Mouse (Mus musculus) ES-E14 (cell line): ENCODE results near the gene Dmpk. TPM values are rescaled to one million over a fixed set of nuclear protein-coding genes. Genes with fewer than 3 reads are reported as not detected.

Experiments
- DNase-seq: peaks from one replicate; pipeline ENCODE4 v3.0.0-alpha.2; 2013; ENCODE audit warnings: low read depth, low spot score
- H3K27ac ChIP-seq: 2 replicates; pipeline ENCODE4 v1.5.1; 2012; ENCODE audit warnings: low read depth, mild to moderate bottlenecking, low read length, moderate library complexity, mixed read lengths; ENCODE audit not compliant: poor library complexity, insufficient read depth, severe bottlenecking
- H3K36me3 ChIP-seq: 2 replicates; pipeline ENCODE4 v1.6.1; 2012; ENCODE audit warnings: mild to moderate bottlenecking, low read length, moderate library complexity, mixed read lengths; ENCODE audit not compliant: control insufficient read depth, poor library complexity, insufficient read depth, severe bottlenecking
- H3K4me1 ChIP-seq, 2 experiments: fragments of 150-350 bp in 1 of 2; sonication (generic) in 1 of 2; 2 replicates each; pipeline ENCODE4 v1.6.1; 2012; ENCODE audit warnings: low read length in 2 of 2, mild to moderate bottlenecking in 1 of 2, mixed read lengths in 1 of 2; ENCODE audit not compliant: control insufficient read depth in 2 of 2, insufficient read depth in 2 of 2, poor library complexity in 1 of 2
- H3K4me3 ChIP-seq, 2 experiments: fragments of 150-350 bp in 1 of 2; sonication (generic) in 1 of 2; 2 replicates each; pipeline ENCODE4 v1.5.1; 2012; ENCODE audit warnings: low read length in 2 of 2, low read depth in 1 of 2, mild to moderate bottlenecking in 1 of 2, mixed read lengths in 1 of 2; ENCODE audit not compliant: insufficient read depth in 1 of 2, poor library complexity in 1 of 2, severe bottlenecking in 1 of 2
- H3K9ac ChIP-seq: 2 replicates; pipeline ENCODE4 v1.6.1; 2012; ENCODE audit warnings: low read depth, mild to moderate bottlenecking, low read length, mixed read lengths; ENCODE audit not compliant: poor library complexity, insufficient read depth, severe bottlenecking
- H3K9me3 ChIP-seq: fragments of 150-350 bp; sonication (generic); 2 replicates; pipeline ENCODE4 v1.6.1; 2012; ENCODE audit warnings: low read depth, mild to moderate bottlenecking, low read length; ENCODE audit not compliant: control insufficient read depth, insufficient read depth
- CHD2 ChIP-seq: IDR thresholded peaks from 2 replicates; pipeline ENCODE4 v1.6.1; 2014; ENCODE audit warnings: mild to moderate bottlenecking, low read depth, low read length, inconsistent platforms
- HCFC1 ChIP-seq: IDR thresholded peaks from 2 replicates; pipeline ENCODE4 v1.6.1; 2012; ENCODE audit warnings: low read length, inconsistent platforms, borderline replicate concordance; ENCODE audit not compliant: insufficient read depth
- MAFK ChIP-seq: IDR thresholded peaks from 2 replicates; pipeline ENCODE4 v1.6.1; 2014; ENCODE audit warnings: mild to moderate bottlenecking, low read depth, low read length, inconsistent platforms; ENCODE audit not compliant: insufficient read depth
- ZC3H11A ChIP-seq: IDR thresholded peaks from 2 replicates; pipeline ENCODE4 v1.6.1; 2012; ENCODE audit warnings: low read depth, mild to moderate bottlenecking, inconsistent platforms, low read length, borderline replicate concordance
- ZNF384 ChIP-seq: IDR thresholded peaks from 2 replicates; pipeline ENCODE4 v1.6.1; 2012; ENCODE audit warnings: low read depth, low read length, inconsistent platforms
- in situ Hi-C, 2 experiments: fragments of 600-800 bp; cut with MboI; formaldehyde crosslinking; loops; one replicate each; pipeline ENCODE4 v1.15.1; 2025; ENCODE audit warnings: low sequenced_read_pairs in 2 of 2, inconsistent platforms in 1 of 2; ENCODE audit not compliant: unreplicated experiment in 2 of 2
- total RNA-seq: library from RNA; depleted of rRNA; stranded (reverse); fragments of 300-350 nt; gene quantifications from 2 replicates; pipeline ENCODE4 v1.2.3, GENCODE M21; 2012

Dmpk gene
- total RNA-seq, 1 experiment = 32.6 TPM

DNA sequence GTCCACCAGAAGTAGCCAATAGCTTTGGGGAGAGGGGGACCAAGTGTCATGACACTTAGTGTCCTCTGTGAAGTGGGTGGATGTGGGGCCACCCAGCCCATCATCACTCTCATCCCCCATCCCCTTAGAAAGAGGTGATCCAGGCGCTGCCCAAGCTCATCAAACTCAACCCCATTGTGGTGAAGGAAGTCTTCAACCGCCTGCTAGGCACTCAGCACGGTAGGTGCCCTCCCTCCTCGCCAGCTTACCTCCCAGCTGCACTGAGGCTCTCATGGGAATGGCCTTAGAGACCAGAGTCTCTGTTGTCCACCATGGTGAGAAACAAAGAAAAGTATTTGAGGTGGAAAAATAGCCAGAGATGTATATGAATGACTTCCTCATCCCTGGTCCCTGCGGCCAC, 34.4 kb upstream of the Dmpk start:
- H3K9me3 ChIP-seq = no peaks in the 10 kb centered on the region
- in situ Hi-C loops = no loop called here
- H3K9ac ChIP-seq = no peak overlapping the region
- peaks cover 71% of the 10 kb centered on the region for H3K36me3 ChIP-seq
- TF ChIP-seq ZNF384 = no peak
- no peak for TF ChIP-seq CHD2
- no peak for TF ChIP-seq MAFK
- no peak for TF ChIP-seq HCFC1
- TF ChIP-seq ZC3H11A = no peak
- no peak overlapping the region for H3K4me3 ChIP-seq
- H3K27ac ChIP-seq = no peak overlapping the region
- peaks cover 0 to 6% of the 10 kb centered on the region in 2 experiments; a peak in 1 of 4 replicates for H3K4me1 ChIP-seq
- DNase-seq = no peak

DNA sequence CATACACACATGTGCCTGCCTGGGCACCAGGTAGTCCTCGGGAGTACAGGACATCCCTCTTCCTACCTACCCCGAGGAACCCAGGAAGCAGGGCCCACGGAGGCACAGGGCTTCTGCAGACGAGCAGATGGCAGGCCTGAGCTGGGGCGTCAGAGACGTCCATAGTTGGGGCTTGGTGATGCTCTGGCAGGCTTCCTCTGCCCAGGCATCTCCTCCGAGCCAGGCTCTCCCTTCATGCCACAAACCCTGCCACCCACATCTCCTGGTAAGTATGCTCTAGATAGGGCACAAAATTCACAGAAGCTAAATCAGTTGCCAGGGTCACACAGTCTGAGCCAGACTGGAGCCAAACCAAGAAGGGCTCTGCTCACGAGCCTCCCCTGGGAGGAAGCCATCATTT, 33.5 kb upstream of the Dmpk start:
- peaks cover 0 to 8% of the 10 kb centered on the region in 2 experiments; a peak in 1 of 4 replicates for H3K4me1 ChIP-seq
- in situ Hi-C loops = no loop called here
- TF ChIP-seq MAFK (no peak), HCFC1 (no peak), ZNF384 (no peak), CHD2 (no peak), ZC3H11A (no peak)
- no peaks in the 10 kb centered on the region for H3K9me3 ChIP-seq
- no peak for DNase-seq
- peaks cover 65% of the 10 kb centered on the region for H3K36me3 ChIP-seq
- H3K27ac ChIP-seq = no peak overlapping the region
- no peak overlapping the region for H3K9ac ChIP-seq
- H3K4me3 ChIP-seq = no peak overlapping the region

DNA sequence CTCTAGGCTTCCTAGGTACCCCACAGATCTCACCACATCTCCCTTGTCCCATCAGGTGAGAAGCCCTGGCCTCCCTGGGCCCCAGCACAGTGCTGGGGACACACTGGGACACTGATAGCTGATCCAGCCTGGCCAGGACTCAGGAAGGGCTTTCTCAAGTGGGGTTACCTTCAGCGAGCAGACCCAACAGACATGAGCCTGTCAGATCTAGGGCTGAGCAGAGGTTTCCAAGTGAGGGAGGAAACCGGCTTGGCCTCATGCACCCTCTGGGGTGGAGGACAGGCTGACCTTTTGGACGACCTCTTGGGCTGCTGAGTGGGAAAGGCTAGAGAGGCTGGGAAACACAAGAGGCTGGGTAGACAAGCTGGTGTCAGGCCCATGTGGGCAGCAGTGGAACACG, 32.5 kb upstream of the Dmpk start:
- in situ Hi-C loops = no loop called here
- TF ChIP-seq ZNF384 (no peak), ZC3H11A (no peak), MAFK (no peak), CHD2 (no peak), HCFC1 (no peak)
- no peak for DNase-seq
- Histone ChIP-seq H3K4me3 (no peak overlapping the region), H3K9me3 (no peaks in the 10 kb centered on the region), H3K4me1 (peaks cover 0 to 8% of the 10 kb centered on the region in 2 experiments; a peak in 1 of 4 replicates), H3K36me3 (peaks cover 56% of the 10 kb centered on the region), H3K9ac (no peak overlapping the region), H3K27ac (no peak overlapping the region)

DNA sequence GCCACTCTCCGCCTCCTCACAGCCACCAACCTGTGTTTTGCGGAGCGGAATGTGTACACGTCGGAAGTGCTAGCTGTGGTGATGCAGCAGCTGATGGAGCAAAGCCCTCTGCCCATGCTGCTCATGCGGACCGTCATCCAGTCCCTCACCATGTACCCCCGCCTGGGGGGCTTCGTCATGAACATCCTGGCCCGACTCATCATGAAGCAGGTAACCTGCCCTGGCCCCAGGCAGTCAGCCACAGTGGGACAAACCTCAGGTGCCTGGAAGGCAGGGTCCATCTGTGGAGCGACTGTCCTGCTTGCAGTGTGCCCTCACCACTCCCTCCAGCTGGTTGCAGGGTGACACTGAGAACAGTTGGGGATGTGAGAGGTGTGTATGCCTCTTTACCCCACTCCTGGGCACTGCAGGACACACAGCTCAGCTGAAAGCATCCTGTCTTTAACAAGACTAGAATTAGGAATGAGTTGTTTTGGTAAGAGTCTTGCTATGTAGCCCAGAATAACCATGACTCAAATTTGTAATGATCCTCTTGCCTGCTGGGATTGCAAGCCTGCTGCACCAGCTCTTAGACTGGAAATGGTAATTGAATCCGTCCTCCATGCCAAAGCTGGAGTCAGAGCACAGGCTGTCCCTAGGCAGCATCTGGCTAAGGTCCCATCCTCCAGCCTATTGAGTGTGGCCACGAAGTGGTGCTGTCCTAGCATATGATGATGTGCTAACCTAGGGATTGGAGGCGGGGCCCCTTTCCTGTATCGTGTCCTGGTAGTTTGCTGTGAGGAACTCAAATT, 31.1 kb upstream of the Dmpk start:
- in situ Hi-C loops = no loop called here
- peaks cover 43% of the 10 kb centered on the region for H3K36me3 ChIP-seq

More for the DNA sequence above, 31.1 kb upstream of the Dmpk start:
- H3K4me1 ChIP-seq = peaks cover 0 to 8% of the 10 kb centered on the region in 2 experiments; a peak in 1 of 4 replicates
- DNase-seq = no peak
- TF ChIP-seq CHD2 (no peak), ZC3H11A (no peak), MAFK (no peak), HCFC1 (no peak), ZNF384 (no peak)
- H3K27ac ChIP-seq = no peak overlapping the region
- no peaks in the 10 kb centered on the region for H3K9me3 ChIP-seq
- H3K9ac ChIP-seq = no peak overlapping the region
- H3K4me3 ChIP-seq = no peak overlapping the region
